Mouse (Mus musculus): Measurements from ENCODE around the gene Jup.
A peak's percentile ranks its signal among the peaks of the same experiment; 100 is the strongest.

- TF ChIP-seq EP300 (IDR thresholded peaks at IDR 0.05) (0 out of 2 replicates have a peak, but pooled peaks have one; percentile 9), CTCF (IDR thresholded peaks at IDR 0.05) (no peak)
These were observed 21.6 kb downstream of the Jup start for GRCm38 (mm10) chr11:100376005-100376404.
